Mouse (Mus musculus) embryonic fibroblast, embryonic 13.5 days (primary cell): ENCODE data around the gene Tac1.

Experiments used
- CTCF ChIP-seq: IDR thresholded peaks from 2 replicates; pipeline ENCODE4 v1.5.1; 2011; ENCODE audit warnings: mild to moderate bottlenecking, control low read depth, low read length, moderate library complexity, borderline replicate concordance; ENCODE audit not compliant: insufficient read depth
- POLR2A ChIP-seq: IDR thresholded peaks from 2 replicates; pipeline ENCODE4 v1.6.1; 2011; ENCODE audit warnings: low read depth, mild to moderate bottlenecking, control low read depth, low read length, moderate library complexity

GRCm38 (mm10) chr6:7600228-7600627 lies 45.5 kb downstream of the Tac1 start:
- no peak for TF ChIP-seq CTCF
- no peak for TF ChIP-seq POLR2A
